Mouse (Mus musculus) brown adipose tissue, adult 24 weeks (tissue): ENCODE measurements around the gene Tbc1d9b. TPM values are rescaled to one million over a fixed set of nuclear protein-coding genes. Genes with fewer than 3 reads are reported as not detected.

Source experiments
- H3K27ac ChIP-seq: fragments of 200-500 bp; replicated peaks from 2 replicates; pipeline ENCODE4 v1.5.1; 2012; ENCODE audit warnings: low read depth, mild to moderate bottlenecking, low read length
- H3K4me1 ChIP-seq: fragments of 200-500 bp; 2 replicates; pipeline ENCODE4 v1.6.1; 2012; ENCODE audit warnings: low read length, mixed read lengths; ENCODE audit not compliant: control insufficient read depth, insufficient read depth, insufficient read length
- H3K4me3 ChIP-seq: fragments of 200-500 bp; 2 replicates; pipeline ENCODE4 v1.5.1; 2012; ENCODE audit warnings: low read depth, mild to moderate bottlenecking, low read length, moderate library complexity; ENCODE audit not compliant: insufficient read depth
- polyA plus RNA-seq: library from polyadenylated mRNA; stranded (reverse); fragments of >200 nt; gene quantifications from 2 replicates; pipeline ENCODE4 v1.2.4, GENCODE M21; 2012; ENCODE audit not compliant: missing spikeins, insufficient read depth, insufficient read length

Tbc1d9b gene
- polyA plus RNA-seq, 1 experiment = 41.0 TPM

DNA sequence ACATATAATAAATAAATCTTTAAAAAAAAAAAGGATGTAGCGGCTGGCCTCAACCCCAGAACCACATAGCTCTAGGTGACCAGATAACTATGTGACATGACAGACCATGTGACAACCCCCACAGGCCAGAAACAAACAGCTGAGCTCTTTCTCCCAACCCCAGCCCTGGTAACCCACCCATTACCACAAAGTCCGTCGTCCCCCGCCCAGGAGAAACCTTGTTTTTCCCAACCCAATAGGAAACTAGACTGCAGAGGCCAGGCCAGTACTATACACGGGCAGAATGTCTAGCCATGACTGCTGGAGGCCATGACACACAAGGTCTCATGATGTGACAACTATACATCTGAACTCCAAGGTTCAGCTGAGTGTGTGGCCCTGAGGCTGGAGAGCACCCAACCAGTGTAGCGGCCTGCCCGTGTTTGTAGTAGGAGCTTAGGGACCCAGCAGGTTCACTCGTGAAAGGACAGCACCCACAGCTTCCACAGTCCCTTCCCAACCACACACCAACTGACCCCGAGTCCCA is 72.2 kb downstream of the Tbc1d9b start:
- Histone ChIP-seq H3K4me3 (no peak overlapping the region), H3K27ac (no peak overlapping the region), H3K4me1 (peaks cover 5% of the 10 kb centered on the region)

- Histone ChIP-seq H3K27ac (peak overlapping the region; percentile 43), H3K4me3 (no peak overlapping the region), H3K4me1 (peaks cover 8% of the 10 kb centered on the region)
Observed at GRCm38 (mm10) chr11:50205434-50205833, 74.2 kb downstream of the Tbc1d9b start.

- Histone ChIP-seq H3K4me1 (peaks cover 8% of the 10 kb centered on the region), H3K4me3 (no peak overlapping the region), H3K27ac (no peak overlapping the region)
Observed at GRCm38 (mm10) chr11:50206037-50206436, 74.8 kb downstream of the Tbc1d9b start.

DNA sequence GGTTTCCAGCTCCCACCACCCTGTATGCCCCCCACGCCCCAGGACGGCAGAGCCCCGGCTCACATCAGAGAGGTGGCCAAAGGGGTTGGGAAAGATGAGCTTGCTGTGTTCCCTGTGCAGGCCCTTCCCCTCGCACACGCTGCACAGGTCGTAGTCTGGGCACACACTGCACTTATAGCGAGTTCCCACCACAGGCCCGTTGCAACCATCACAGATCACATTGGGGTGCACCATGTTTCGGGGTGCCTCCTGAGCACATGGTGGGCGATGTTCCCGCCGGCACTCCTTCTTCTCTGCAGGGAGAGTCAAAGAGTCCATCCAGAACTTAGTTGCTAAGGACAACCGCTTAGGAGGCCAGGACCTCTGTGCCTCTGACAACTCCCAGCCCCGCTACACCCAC is 76.1 kb downstream of the Tbc1d9b start:
- Histone ChIP-seq H3K4me3 (no peak overlapping the region), H3K4me1 (peaks cover 9% of the 10 kb centered on the region), H3K27ac (no peak overlapping the region)

- Histone ChIP-seq H3K4me1 (peaks cover 16% of the 10 kb centered on the region), H3K4me3 (no peak overlapping the region; the same call in 1 of the 2 replicates)
Observed at GRCm38 (mm10) chr11:50208039-50208438, 76.8 kb downstream of the Tbc1d9b start.

GRCm38 (mm10) chr11:50210101-50210504 is 78.9 kb downstream of the Tbc1d9b start:
- peak overlapping the region; percentile 98 for H3K4me3 ChIP-seq
- H3K4me1 ChIP-seq = peaks cover 23% of the 10 kb centered on the region
- peak overlapping the region; percentile 90 for H3K27ac ChIP-seq

More at GRCm38 (mm10) chr11:50208039-50208438, 76.8 kb downstream of the Tbc1d9b start:
- no peak overlapping the region for H3K27ac ChIP-seq

- H3K4me3 ChIP-seq = peak within 1 kb of the TSS; percentile 98
- peaks cover 23% of the 10 kb centered on the region for H3K4me1 ChIP-seq
- H3K27ac ChIP-seq = peak within 1 kb of the TSS; percentile 92
Observed at GRCm38 (mm10) chr11:50210505-50211151, 79.4 kb downstream of the Tbc1d9b start, which contains the start of the genes Sqstm1 and Mgat4b. TSS of gene Sqstm1 (minus strand) at chr11:50210827. TSS of gene Mgat4b (plus strand) at chr11:50210890.

- peak overlapping the region; percentile 96 for H3K27ac ChIP-seq
- H3K4me3 ChIP-seq = peak overlapping the region; percentile 98
- H3K4me1 ChIP-seq = peaks cover 26% of the 10 kb centered on the region
Observed at GRCm38 (mm10) chr11:50211322-50212059, 80.3 kb downstream of the Tbc1d9b start.

DNA sequence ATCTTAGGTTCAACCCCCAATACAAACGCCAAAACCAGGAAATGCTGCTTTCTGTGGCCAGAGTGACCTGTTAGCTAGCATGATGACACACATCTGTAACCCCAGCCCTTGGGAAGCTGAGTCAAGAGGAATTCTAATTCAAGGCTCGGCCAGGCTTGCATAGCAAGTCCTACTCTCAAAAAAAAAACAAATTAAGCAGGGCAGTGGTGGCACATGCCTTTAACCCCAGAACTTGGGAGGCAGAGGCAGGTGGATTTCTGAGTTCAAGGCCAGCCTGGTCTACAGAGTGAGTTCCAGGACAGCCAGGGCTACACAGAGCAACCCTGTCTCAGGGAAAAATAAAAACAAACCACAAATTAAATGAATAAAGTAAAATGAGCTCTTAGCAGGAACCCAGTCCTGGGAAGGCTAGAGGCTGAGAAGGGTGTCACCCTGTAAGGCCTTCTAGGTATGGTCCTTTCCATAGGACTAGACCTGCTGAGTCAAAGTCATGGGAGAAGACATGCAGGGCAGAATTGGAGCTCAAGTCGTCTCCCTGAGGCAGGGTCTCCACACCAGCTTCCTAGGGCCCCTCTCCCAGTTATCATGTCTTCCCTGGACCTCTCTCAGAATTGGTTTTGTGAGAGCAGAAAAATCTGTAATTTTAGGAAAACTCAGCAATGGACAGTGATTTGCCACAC is 81.0 kb downstream of the Tbc1d9b start:
- peak overlapping the region; percentile 96 for H3K27ac ChIP-seq
- H3K4me3 ChIP-seq = peak overlapping the region; percentile 35
- peaks cover 30% of the 10 kb centered on the region for H3K4me1 ChIP-seq

DNA sequence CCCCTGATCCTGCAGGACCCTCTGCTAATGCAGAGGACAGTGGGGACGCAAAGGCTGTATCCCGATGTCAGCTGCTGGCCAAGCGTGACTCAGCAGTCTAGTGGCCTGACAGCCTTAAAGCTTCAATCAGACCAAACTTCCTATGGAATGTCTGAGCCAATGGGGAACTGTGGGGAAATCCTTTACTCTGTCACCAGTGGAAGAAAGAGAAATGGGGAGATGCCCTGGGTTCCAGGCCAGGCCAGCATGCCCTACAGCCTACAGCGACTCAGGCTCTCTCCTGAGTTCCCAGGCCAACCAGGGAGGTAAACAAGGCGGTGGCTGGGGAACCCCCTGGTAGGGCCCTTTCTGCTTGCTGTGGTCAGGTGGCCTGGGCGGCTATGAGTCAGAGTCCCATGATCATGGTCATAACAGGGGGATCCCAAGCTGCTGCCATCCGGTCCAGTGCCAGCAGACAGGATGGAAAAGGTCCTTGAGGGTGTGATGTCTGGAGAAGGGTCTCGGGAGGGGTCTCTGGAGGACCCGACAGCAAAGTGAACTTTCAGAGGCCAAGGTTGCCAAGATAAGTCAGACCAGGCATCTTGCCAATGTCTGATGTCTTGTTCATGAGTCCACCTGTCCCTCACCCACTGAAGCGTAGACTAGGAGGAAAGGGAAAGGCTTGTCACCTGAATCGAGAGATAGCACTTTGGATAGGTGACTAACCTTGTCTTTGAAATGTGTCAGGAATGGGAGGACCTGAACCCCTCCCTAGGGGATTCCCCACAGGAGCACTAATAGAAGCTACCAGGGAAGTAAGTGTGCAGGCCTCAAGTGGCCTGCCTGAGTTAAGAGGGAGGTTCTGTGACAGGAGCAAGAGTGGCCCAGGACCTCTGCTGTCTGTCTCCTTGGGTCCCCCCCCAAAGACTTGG is 81.9 kb downstream of the Tbc1d9b start:
- Histone ChIP-seq H3K4me1 (peaks cover 26% of the 10 kb centered on the region), H3K27ac (peak overlapping the region; percentile 96), H3K4me3 (peak overlapping the region; percentile 35)

DNA sequence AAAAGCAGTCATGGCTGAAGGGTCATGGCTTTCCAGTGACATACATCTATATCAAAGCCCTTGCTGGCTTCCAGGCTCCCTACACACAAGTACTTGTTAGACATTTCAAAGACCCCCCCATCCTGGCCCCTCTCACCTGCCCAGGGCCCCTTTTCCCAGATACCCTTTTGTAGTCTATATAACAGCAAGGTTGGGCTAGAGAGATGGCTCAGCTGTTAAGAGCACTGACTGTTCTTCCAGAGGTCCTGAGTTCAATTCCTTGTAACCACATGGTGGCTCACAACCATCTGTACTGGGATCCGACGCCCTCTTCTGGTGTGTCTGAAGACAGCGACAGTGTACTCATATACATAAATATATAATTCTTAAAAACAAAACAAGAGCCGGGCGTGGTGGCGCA is 83.4 kb downstream of the Tbc1d9b start:
- Histone ChIP-seq H3K4me3 (no peak overlapping the region), H3K4me1 (peaks cover 22% of the 10 kb centered on the region), H3K27ac (no peak overlapping the region)

DNA sequence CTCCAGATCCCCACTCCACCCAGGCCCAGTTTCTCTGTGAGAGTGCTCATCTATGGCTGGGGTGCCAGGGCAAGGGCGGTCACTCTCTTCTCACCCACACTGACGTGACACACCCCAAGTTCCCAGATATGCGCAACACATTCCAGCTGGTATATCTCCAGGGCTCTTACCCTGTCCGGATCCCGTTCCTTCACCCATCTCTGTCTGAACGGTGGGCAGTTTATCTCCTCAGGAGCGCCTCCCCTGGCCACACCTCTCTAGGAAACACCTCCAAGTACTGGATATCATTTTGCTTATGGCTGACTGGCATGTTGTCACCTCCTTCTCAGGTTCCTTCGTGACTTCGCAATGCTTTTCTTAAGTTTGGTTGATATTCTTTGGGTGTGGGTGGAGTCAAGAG is 84.4 kb downstream of the Tbc1d9b start:
- no peak overlapping the region for H3K4me3 ChIP-seq
- H3K27ac ChIP-seq = no peak overlapping the region

DNA sequence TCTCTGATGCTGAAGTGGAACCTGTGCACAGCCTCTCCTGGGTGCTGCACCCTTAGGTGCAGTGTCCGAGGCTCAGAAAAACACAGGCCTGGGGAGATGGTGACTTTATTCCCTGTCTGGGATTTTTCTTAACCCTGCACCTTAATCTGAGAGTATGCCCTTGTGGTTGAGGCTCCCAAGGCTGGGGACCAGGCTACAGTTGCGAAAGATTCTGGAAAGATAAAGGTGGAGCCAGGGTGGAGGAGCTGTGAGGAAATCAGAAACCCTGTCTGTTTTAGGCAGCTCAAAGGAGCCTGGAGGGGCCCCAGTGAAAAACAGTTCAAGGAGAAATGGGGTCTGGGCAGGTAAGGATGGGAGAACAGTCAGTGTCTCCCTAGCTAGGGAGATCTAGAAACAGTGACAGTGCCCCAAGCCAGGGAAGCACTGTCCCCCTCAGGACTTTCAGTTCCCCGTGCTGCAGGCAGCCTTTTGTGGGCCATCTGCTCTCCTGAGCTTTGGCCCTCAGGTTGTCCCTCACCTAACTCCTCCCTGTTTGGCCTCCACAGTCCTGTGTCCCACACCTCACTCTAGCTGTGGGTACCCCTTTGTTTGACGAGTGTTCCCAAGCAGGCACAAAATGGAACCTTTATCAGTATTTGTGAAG is 85.6 kb downstream of the Tbc1d9b start:
- Histone ChIP-seq H3K27ac (no peak overlapping the region), H3K4me3 (no peak overlapping the region), H3K4me1 (peaks cover 22% of the 10 kb centered on the region)

More for the DNA sequence above, 84.4 kb downstream of the Tbc1d9b start:
- peaks cover 22% of the 10 kb centered on the region for H3K4me1 ChIP-seq

DNA sequence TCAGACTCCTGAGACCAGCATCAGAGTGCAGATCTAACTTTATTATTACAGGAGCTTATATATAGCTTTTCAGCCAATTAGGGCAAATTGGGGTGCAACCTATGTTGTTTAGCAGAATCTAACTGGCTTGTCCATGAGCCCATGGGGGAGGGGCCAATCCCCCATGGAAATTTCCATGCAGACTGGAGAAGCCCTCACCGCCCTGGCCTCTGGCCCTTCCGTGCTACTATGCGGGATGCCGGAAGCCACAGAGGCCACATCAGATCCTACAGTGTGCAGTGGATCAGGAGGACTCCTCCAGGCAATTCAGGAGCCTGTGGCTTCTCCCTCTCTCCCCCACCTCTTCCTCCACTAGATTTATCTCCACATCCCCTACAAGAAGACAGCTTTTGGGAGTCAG is 86.6 kb downstream of the Tbc1d9b start:
- H3K27ac ChIP-seq = no peak overlapping the region
- no peak overlapping the region for H3K4me3 ChIP-seq
- H3K4me1 ChIP-seq = peaks cover 16% of the 10 kb centered on the region
